Mouse (Mus musculus) lung, postnatal 10 days (tissue): ENCODE measurements at regions not wholly inside any gene's neighbourhood (a gene's known extent, or its start where the extent isn't known, plus 50 kb on each side); places are given as distances from the start of the nearest gene placed in this dataset.
A peak's percentile ranks its signal among the peaks of the same experiment; 100 is the strongest.

Source experiments
- DNase-seq: peaks from one replicate; pipeline ENCODE4 v3.0.0; 2021

DNA sequence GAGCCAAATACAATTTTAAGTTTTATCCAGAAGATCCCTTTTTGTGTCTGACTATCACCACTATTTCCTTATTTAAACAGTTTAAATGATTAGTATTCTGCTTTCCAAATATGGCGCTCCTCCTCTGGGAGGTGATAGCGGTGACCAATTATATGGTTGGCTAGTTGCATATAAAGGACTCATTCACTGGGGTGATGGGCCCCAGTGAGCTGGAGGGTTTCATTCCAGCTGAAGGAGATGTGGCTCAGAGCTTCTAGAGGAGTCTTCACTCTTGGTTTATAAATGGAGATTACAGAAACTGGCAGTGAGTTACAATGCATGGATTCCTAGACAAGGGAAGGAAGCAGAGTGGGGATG, 50.7 kb upstream of the Gm7361 start:
- no peak for DNase-seq

GRCm38 (mm10) chr5:26206066-26206765, 51.3 kb upstream of the Gm7361 start:
- no peak for DNase-seq

- no peak for DNase-seq
These were observed 55.0 kb upstream of the Gm7361 start for GRCm38 (mm10) chr5:26202471-26202870.

DNA sequence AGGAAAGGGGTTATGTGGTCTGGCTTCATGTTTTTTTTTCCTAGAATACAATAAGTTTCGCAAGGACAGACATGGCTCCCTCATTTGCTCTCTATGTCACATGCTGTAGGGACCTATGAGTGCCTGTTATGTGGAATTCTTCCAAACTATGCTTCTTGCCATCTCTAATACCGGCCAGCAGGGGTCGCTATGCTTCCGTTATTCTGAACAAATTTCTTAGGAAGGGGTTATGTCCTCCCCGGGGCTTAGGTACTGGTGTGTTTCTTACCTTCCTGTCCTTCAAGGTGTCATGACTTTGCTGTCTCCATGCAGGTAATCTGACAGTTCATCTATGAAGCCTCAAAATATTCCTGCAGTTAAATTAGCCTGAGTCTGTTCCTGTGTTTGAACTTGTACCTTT, 68.1 kb upstream of the Gm7361 start:
- no peak for DNase-seq

GRCm38 (mm10) chr5:26187212-26187611, 66.0 kb upstream of the Gm10220 start:
- peak; percentile 5 for DNase-seq

DNA sequence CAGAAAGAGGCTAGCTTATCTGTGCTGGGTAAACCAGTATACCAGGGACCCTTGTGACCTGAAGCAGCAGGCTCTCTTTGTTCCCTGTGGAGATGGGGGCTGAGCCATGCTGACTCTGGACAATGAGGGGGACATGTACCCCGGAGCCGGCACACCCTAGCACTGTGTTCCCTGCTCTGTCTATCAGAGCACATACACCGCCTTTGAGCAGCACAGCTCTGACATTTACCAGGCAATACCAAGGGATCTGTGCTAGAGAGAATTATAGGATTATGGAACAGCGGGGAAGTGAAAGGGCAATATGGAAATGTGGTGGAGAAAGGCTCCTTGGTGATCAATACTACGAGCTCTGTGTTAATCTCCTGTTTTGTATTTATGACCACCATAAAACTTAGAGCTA, 64.2 kb upstream of the Gm10220 start:
- no peak for DNase-seq

DNA sequence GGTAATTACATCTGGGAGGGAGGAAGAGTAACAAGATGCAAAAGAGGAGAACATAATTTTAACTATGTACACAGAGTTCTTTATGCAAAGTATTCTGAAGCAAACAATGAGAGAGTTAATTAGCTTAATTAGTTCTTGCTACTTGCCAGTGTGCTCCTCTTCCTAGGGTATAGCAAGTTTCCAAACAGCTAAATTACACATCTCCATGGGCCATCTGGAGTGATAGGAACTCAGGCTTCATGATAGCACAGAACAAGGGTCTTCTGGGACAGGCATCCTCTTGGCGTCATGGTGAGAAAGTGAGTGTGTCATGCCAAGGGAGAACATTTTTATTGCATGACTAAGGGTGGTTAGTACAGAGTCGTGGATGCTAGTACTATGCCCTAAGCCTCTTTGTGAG, 54.8 kb upstream of the Gm10220 start:
- DNase-seq: no peak

DNA sequence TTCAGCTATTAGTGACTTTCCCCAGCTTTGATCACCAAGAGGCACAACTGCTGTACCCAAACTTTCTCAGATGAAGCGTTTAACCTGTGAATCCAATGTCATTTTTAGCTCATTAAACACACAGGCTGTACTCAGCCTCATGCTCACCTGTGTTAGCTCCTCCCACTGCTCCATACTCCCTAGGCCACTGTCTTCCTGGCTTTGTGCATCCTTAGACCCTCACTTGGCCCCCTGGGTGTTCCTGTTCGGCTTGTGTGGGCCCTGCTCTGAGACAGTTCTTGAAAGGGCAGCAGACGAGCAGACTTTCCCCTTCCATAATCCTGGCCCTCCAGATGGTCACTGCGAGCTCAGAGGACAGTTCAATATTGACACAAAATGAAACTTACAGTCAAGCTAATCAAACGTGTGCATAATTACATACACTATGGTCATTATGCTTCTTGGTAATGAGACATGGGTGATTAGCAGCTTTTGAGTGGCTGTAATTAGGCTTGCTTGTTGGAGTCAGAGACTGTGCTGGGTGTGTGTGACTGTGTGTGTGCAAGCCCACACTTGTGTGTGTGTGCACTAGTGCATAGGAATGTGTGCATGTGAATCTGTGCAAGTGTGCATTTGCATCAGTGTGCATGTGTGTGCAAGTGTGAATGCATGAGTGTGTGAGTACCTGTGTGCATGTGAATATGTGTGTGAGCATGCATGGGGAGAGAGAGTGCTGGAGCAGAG, 50.6 kb upstream of the Gm10220 start:
- DNase-seq: no peak

- no peak for DNase-seq
These were observed 49.7 kb upstream of the Gm10220 start for GRCm38 (mm10) chr5:26170717-26171500.
